Mouse (Mus musculus) bone marrow macrophage, adult 2 months (primary cell): ENCODE data around the gene Atg10. TPM values are rescaled to one million over a fixed set of nuclear protein-coding genes. Genes with fewer than 3 reads are reported as not detected.

Source experiments
- H3K27ac ChIP-seq: 2 replicates; pipeline ENCODE4 v1.5.1; 2012; ENCODE audit warnings: low read depth, low read length; ENCODE audit not compliant: insufficient read depth
- H3K4me1 ChIP-seq: 2 replicates; pipeline ENCODE4 v1.6.1; 2012; ENCODE audit warnings: low read length; ENCODE audit not compliant: control insufficient read depth, insufficient read depth
- H3K4me3 ChIP-seq: 2 replicates; pipeline ENCODE4 v1.5.1; 2012; ENCODE audit warnings: mild to moderate bottlenecking, low read length, moderate library complexity; ENCODE audit not compliant: insufficient read depth
- CTCF ChIP-seq: IDR thresholded peaks from 2 replicates; pipeline ENCODE4 v1.5.1; 2012; ENCODE audit warnings: low read depth, mild to moderate bottlenecking, low read length, moderate library complexity
- POLR2A ChIP-seq: IDR thresholded peaks from 2 replicates; pipeline ENCODE4 v1.6.1; 2012; ENCODE audit warnings: mild to moderate bottlenecking, low read depth, low read length, borderline replicate concordance
- polyA plus RNA-seq: library from polyadenylated mRNA; stranded (reverse); fragments of >200 nt; gene quantifications from 2 replicates; pipeline ENCODE4 v1.2.4, GENCODE M21; 2012; ENCODE audit not compliant: missing spikeins, insufficient read depth, insufficient read length

Gene Atg10
- polyA plus RNA-seq, 1 experiment = 14.0 TPM

DNA sequence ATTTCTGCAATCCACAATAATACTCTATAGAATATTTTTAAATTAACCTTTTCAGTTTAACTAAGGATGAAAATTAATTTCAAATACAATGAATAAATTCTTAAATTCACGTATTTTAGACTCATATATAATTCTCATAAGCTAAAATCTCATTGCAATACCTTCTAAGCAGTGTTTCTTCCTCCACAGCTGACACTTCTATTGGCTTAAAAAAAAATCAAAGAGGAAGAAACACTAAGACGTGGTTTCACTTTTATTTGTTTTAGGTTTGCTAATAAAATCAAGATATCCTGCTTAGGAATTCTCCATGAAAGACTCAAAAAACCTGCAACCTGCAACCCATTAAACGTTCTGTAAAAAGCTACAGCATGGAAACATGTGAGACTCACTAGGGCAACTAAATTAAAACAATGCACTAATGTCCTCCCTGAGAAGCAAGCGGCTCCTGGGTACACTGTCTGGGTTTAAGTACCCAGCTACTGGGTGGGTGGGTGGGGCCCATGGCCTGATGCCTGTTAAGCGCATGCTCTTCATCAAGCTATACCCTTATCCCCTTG, 90.4 kb downstream of the Atg10 start:
- peaks cover 6% of the 10 kb centered on the region for H3K4me1 ChIP-seq
- H3K4me3 ChIP-seq = peak overlapping the region; percentile 26
- no peak overlapping the region for H3K27ac ChIP-seq
- no peak for TF ChIP-seq POLR2A
- no peak for TF ChIP-seq CTCF

DNA sequence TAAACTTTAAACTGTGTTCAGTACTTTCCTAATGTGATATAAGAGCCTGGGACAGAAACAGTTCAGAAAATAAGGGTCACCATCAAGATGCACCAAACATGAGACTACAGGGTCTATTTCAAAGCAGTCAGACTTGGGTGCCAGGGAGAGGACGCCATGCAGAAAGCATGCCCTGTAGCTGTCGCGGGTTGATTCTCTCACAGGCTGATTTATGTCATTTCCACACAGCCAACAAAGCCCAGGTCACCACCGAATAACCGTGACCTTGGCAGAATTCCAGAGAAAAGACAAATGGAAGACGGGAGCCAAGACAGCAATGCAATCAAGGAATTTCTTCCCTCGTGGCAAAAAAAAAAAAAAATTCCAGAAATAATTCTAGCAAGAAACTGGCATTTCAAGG, 94.7 kb downstream of the Atg10 start:
- peaks cover 6% of the 10 kb centered on the region for H3K4me1 ChIP-seq
- H3K4me3 ChIP-seq = no peak overlapping the region
- TF ChIP-seq CTCF (no peak), POLR2A (no peak)
- H3K27ac ChIP-seq = no peak overlapping the region

DNA sequence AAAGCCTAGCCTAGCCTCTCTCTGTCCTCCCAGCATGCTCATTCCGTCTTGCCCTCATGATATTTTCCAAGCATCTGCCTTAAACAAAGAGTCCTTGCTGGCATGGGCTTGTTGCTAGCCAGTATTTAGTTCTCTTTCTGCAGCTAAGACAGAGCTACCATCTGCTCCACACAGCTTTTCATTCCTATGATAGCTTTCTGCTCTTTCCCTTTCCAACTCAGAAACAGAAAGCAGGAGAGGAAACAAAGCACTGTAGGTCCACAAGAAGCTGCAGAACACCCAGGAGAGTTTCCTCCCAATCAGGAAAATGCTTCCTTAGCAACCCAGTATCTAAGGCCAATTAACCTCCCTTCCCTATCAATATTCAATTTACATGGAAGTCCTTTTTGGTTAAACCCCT, 95.2 kb downstream of the Atg10 start:
- peaks cover 6% of the 10 kb centered on the region for H3K4me1 ChIP-seq
- TF ChIP-seq CTCF (no peak), POLR2A (no peak)
- no peak overlapping the region for H3K4me3 ChIP-seq
- no peak overlapping the region for H3K27ac ChIP-seq

DNA sequence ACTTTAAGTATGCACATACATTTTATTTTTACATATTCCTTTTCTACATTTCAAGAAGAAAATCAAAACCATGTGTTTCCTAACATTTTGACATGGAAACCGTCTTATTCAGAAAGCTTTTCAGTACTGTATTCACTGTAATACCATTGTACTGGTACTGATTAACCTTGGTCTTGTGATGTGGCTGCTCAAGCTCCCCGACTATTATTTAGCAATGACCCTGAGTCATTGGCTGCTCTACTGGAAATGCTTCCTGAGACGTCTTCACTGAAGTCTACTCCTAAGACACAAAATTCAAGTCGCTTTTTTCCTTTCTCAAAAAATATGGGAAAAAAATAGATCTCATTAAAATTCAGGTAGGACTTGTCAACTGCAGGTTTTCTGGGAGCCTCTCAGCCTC, 105.6 kb downstream of the Atg10 start:
- no peak overlapping the region for H3K27ac ChIP-seq
- H3K4me3 ChIP-seq = no peak overlapping the region
- TF ChIP-seq POLR2A (no peak), CTCF (no peak)
- H3K4me1 ChIP-seq = peaks cover 2% of the 10 kb centered on the region; the same call in 1 of the 2 replicates

DNA sequence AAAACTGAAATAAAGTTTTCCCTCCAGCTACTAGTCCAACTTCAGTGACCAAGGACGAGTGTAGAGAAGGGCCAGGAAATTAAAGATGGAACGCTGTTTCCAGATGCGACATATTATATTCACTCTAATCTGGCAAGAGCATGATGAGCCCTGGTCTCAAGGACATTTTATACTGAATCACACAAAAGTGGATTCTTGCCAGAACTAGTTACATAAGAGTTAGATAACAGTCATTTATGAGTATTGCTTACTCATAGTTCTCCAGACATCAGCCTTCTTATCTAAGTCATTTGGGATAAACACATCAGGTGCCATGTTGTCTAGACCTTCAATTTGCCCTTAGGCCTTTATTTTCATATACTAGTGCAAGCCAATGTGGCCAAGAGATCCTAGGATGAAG, 108.9 kb downstream of the Atg10 start:
- Histone ChIP-seq H3K4me3 (no peak overlapping the region), H3K4me1 (peaks cover 2% of the 10 kb centered on the region; the same call in 1 of the 2 replicates), H3K27ac (no peak overlapping the region)
- no peak for TF ChIP-seq POLR2A
- TF ChIP-seq CTCF = no peak

DNA sequence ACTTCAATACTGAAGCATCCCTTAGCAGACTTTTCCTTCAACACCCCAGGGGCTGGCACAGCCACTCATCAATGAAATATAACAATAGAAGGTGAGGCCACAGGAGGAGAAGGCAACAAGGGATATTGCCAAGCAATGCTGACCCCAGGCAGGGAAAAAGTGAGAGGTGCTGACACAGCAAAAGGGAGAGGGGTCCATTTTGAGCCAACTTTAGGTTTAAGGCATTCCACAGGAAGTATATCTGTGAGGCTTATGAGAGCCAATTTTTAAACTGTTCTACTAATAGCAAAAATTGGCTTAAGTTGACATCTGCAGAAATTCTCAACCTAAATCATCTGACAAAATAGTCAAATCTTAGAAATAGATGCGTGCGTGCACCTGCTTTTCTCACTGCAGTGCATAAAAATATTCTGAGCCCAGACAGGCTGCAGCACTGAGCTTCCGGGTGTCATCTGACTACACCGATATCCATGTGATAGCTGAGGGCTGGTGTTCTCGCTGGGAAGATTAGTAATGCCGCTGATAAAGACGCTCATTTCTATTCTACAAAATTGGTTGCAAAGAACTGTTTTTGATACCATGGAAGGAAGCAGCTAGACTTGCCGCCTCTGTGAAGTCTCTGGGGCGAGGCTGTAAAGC, 116.3 kb downstream of the Atg10 start:
- Histone ChIP-seq H3K4me3 (no peak overlapping the region), H3K27ac (no peak overlapping the region), H3K4me1 (no peaks in the 10 kb centered on the region)
- no peak for TF ChIP-seq CTCF
- TF ChIP-seq POLR2A = no peak

DNA sequence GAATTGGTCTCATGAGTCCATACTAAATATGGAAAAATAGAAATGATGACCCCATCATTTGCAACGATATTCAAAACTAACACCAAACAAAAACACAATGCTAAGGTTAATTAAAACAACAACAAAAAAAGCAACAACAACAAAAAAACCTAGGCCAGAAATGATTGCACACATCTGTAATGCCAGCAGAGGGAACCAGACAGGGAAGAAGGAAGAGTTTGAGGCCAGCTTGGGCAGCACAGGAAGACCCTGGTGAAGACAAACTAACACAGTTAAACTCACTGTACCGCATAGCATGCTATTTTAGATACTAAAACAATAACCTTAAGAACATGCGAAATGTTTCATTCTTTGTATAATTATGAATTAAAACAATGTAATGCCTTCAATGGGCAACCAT, 121.5 kb downstream of the Atg10 start:
- TF ChIP-seq POLR2A = no peak
- no peak for TF ChIP-seq CTCF
- Histone ChIP-seq H3K4me1 (no peaks in the 10 kb centered on the region), H3K27ac (no peak overlapping the region), H3K4me3 (no peak overlapping the region)

DNA sequence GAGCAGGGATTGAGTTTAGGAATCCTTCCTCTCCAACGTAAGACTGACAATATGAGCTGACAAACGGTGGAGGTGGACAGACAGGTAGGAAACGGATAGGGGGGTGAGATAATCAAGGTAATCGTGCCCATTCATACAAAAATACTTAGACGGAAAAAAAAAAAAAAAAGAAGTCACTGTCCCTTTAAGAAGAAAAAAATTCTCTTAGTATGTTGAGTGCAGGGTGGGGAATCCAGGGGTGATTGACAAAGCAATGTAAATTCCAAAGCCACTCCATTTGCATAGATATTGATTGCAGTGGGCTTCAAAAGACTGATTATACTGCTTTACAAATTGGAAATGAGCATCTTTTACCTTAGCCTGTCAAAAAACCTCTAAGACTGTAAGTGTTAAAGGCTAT, 123.4 kb downstream of the Atg10 start:
- Histone ChIP-seq H3K27ac (no peak overlapping the region), H3K4me3 (no peak overlapping the region), H3K4me1 (no peaks in the 10 kb centered on the region; the same call in 1 of the 2 replicates)
- TF ChIP-seq CTCF (no peak), POLR2A (no peak)

DNA sequence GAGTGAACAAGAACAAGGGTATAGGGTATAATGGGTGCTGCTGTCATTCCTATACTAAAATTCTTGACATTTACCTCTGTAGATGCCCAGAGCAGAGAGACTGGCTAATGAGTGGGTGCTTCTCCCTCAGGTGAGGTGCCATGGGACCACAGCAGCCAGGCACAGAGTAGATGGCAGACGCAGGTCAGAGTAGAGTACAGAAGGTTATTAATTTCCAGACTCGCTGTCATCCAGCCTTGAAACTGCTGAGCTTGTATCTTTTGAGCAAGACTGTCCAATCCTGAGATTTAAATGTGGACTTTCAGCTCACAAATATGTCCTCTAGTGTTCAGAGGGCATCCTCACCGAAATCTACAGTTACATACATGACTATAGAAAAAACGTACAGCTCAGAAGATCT, 128.9 kb downstream of the Atg10 start:
- Histone ChIP-seq H3K4me1 (peaks cover 23% of the 10 kb centered on the region), H3K27ac (no peak overlapping the region), H3K4me3 (no peak overlapping the region)
- TF ChIP-seq POLR2A = no peak

DNA sequence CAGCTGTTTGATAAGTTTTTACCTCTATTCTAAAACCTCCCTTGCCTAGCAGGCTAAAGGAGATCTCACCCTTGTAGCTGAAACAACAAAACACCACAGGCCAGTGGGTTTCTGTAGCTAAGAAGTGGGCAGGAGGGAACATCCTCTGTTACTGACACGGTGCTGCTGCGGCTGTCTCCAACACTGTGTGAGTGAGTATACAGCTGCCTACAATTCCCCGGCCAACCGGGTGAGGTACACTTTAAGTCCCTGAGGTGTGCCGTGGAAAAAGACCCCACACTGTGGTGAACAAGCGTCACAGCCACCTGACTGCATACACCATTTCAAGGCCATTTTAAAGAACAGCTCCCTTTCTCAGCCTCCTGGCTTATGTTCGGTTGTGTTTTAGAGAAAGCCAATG, 129.6 kb downstream of the Atg10 start:
- H3K4me1 ChIP-seq = peaks cover 23% of the 10 kb centered on the region
- no peak overlapping the region for H3K4me3 ChIP-seq
- H3K27ac ChIP-seq = peak overlapping the region; percentile 84
- TF ChIP-seq CTCF = no peak
- TF ChIP-seq POLR2A = no peak

DNA sequence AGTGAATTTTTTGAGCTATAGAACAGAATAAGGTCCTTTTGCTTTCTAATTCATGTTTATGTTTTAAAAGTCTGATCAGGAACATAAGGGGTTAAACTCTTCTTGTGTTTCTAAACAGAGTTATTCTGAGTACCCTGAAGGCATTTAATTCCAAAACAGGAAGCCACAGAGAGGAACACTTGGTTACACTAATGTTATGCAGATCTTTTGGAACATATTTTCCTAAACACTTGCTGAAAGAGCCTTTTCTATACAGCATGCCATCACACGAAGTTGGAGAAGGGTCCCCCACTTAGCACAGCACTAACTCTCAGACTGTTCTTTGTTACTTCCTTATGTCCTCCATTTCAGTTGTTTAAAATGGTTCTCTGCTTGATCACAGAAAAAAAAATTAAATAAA, 130.2 kb downstream of the Atg10 start:
- no peak overlapping the region for H3K4me3 ChIP-seq

More for the DNA sequence above, 130.2 kb downstream of the Atg10 start:
- Histone ChIP-seq H3K4me1 (peaks cover 23% of the 10 kb centered on the region), H3K27ac (peak overlapping the region; percentile 84)
- no peak for TF ChIP-seq POLR2A
- no peak for TF ChIP-seq CTCF
